Mouse (Mus musculus): ENCODE measurements around the gene Tgfbr2. TPM values are rescaled to one million over a fixed set of nuclear protein-coding genes. Genes with fewer than 3 reads are reported as not detected.
"Not testable (repeated sequence)": the region's sequence is repeated elsewhere in the genome, so short reads cannot be mapped to it uniquely, and the experiment has no call there.

Tgfbr2 gene
- polyA plus RNA-seq, 1 experiment from 2014 or later = 12.4 TPM

DNA sequence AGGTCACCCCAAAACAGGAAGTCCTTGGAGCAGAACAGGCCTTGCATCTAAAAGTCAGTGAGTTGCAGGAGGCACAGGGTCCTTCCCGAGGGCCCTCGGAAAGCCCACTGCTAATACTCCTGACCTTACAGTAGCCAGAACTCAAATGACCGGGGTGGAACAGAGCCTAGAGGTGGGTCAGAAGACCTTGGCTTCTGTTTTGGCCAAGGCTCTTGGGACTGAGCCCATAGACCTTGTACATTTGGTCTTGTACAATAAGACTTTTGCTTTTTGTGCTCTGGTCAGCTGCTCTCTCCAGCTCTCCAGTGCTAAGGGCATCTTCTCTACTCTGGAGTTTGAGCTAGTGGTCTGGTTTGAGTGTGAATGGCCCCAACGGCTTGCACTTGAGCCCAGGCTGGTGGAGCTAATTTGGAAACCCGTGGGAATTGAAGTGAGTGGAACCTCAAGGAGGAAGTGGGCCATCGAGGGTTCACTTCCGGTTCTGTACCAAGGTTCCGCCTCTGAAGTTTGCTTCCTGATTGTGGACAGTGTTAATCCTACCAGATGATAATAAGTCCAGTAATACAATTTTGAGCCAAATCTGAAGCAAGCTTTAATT is 91.3 kb downstream of the Tgfbr2 start:
- no peak for ATAC-seq (replicated peaks; ENCODE audit: insufficient number of reproducible peaks, low FRiP score, low TSS enrichment)
- no peaks in the 10 kb centered on the region; the same call in 1 of the 2 replicates for H3K36me3 ChIP-seq (ENCODE audit: control insufficient read depth, insufficient read depth, low read length)
- no peaks in the 10 kb centered on the region for H3K9me3 ChIP-seq (replicated peaks; ENCODE audit: control insufficient read depth, low read length)
- no peaks in the 10 kb centered on the region for H3K4me1 ChIP-seq (ENCODE audit: control insufficient read depth, insufficient read depth, low read length)
- H3K9ac ChIP-seq (ENCODE audit: low read depth, low read length) = no peak overlapping the region
- 81% methylated on average over 8 of the region's 8 CpGs for WGBS (ENCODE audit: insufficient replicate concordance)
- H3K4me2 ChIP-seq = no peak overlapping the region
- H3K4me3 ChIP-seq (ENCODE audit: low read depth, low read length) = no peak overlapping the region
- H3K27me3 ChIP-seq (ENCODE audit: control insufficient read depth, insufficient read depth, low read length) = no peaks in the 10 kb centered on the region
- no peak overlapping the region for H3K27ac ChIP-seq (ENCODE audit: low read depth, low read length)

- no peaks in the 10 kb centered on the region for H3K27me3 ChIP-seq (ENCODE audit: control insufficient read depth, insufficient read depth, low read length)
- no peak overlapping the region for H3K4me3 ChIP-seq (ENCODE audit: low read depth, low read length)
- H3K4me1 ChIP-seq (ENCODE audit: control insufficient read depth, insufficient read depth, low read length) = no peaks in the 10 kb centered on the region
- no peaks in the 10 kb centered on the region for H3K36me3 ChIP-seq (ENCODE audit: control insufficient read depth, insufficient read depth, low read length)
- no peak overlapping the region for H3K9ac ChIP-seq (ENCODE audit: low read depth, low read length)
- H3K4me2 ChIP-seq = no peak overlapping the region
- no peaks in the 10 kb centered on the region for H3K9me3 ChIP-seq (replicated peaks; ENCODE audit: control insufficient read depth, low read length)
- WGBS (ENCODE audit: insufficient replicate concordance) = 78% methylated on average over 5 of the region's 5 CpGs
- H3K27ac ChIP-seq (ENCODE audit: low read depth, low read length) = no peak overlapping the region
- no peak for ATAC-seq (replicated peaks; ENCODE audit: insufficient number of reproducible peaks, low FRiP score, low TSS enrichment)
These were observed 91.9 kb downstream of the Tgfbr2 start for GRCm38 (mm10) chr9:116083300-116083699.

DNA sequence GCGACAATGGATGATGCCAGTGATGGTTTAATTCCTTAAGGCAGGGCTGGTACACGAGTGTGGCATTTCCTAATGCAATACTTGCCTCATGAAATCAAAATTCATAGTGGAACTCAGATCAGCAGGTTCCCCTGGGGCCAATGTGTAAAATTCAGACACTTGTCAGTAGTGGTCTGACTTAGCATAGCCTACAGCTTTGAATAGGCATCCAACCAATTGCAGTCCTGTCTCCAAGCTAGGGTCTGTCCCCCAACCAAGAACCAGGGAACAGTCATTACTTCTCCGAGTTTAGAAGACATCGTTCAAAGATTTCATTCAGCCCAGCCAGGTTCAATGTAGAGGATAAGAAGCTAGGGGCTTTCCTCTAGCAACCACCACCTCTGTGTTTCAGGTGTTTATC is 93.4 kb downstream of the Tgfbr2 start:
- Histone ChIP-seq H3K9me3 (replicated peaks; ENCODE audit: control insufficient read depth, low read length) (no peaks in the 10 kb centered on the region), H3K4me1 (ENCODE audit: control insufficient read depth, insufficient read depth, low read length) (no peaks in the 10 kb centered on the region), H3K9ac (ENCODE audit: low read depth, low read length) (no peak overlapping the region), H3K36me3 (ENCODE audit: control insufficient read depth, insufficient read depth, low read length) (no peaks in the 10 kb centered on the region), H3K27me3 (ENCODE audit: control insufficient read depth, insufficient read depth, low read length) (no peaks in the 10 kb centered on the region), H3K4me3 (ENCODE audit: low read depth, low read length) (no peak overlapping the region), H3K27ac (ENCODE audit: low read depth, low read length) (no peak overlapping the region), H3K4me2 (no peak overlapping the region)
- ATAC-seq (replicated peaks; ENCODE audit: insufficient number of reproducible peaks, low FRiP score, low TSS enrichment) = no peak
- 86% methylated on average over 4 of the region's 4 CpGs for WGBS (ENCODE audit: insufficient replicate concordance)

DNA sequence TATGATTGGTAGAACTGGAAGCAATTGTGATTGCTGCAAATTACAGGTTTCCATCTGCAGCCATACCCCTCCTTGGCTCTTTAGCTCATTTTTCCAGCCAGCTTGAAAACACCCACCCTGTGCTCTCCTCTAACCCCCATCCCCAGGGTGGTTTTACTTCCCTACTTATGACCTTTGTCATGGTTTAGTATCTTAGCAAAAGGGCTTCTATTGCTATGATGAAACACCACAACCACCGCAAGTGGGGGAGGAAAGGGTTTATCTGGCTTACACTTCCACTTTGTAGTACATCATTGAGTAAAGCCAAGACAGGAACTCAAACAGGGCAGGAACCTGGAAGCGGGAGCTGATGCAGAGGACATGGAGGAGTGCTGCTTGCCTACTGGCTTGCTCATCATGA is 97.7 kb downstream of the Tgfbr2 start:
- no peak overlapping the region for H3K27ac ChIP-seq (ENCODE audit: low read depth, low read length)
- WGBS (ENCODE audit: insufficient replicate concordance) = 74% methylated on average over 2 of the region's 2 CpGs
- no peaks in the 10 kb centered on the region for H3K9me3 ChIP-seq (replicated peaks; ENCODE audit: control insufficient read depth, low read length)
- no peaks in the 10 kb centered on the region for H3K27me3 ChIP-seq (ENCODE audit: control insufficient read depth, insufficient read depth, low read length)
- H3K36me3 ChIP-seq (ENCODE audit: control insufficient read depth, insufficient read depth, low read length) = no peaks in the 10 kb centered on the region
- H3K4me3 ChIP-seq (ENCODE audit: low read depth, low read length) = no peak overlapping the region
- ATAC-seq (replicated peaks; ENCODE audit: insufficient number of reproducible peaks, low FRiP score, low TSS enrichment) = no peak
- H3K9ac ChIP-seq (ENCODE audit: low read depth, low read length) = no peak overlapping the region
- H3K4me2 ChIP-seq = no peak overlapping the region
- no peaks in the 10 kb centered on the region for H3K4me1 ChIP-seq (ENCODE audit: control insufficient read depth, insufficient read depth, low read length)

- H3K4me2 ChIP-seq = no peak overlapping the region
- H3K4me3 ChIP-seq (ENCODE audit: low read depth, low read length) = no peak overlapping the region
- no peak for ATAC-seq (replicated peaks; ENCODE audit: insufficient number of reproducible peaks, low FRiP score, low TSS enrichment)
These were observed 98.2 kb downstream of the Tgfbr2 start for GRCm38 (mm10) chr9:116076946-116077345.

GRCm38 (mm10) chr9:116076163-116076562 is 99.0 kb downstream of the Tgfbr2 start:
- Histone ChIP-seq H3K27me3 (ENCODE audit: control insufficient read depth, insufficient read depth, low read length) (no peaks in the 10 kb centered on the region), H3K36me3 (ENCODE audit: control insufficient read depth, insufficient read depth, low read length) (no peaks in the 10 kb centered on the region), H3K9ac (ENCODE audit: low read depth, low read length) (no peak overlapping the region), H3K9me3 (replicated peaks; ENCODE audit: control insufficient read depth, low read length) (no peaks in the 10 kb centered on the region), H3K4me3 (ENCODE audit: low read depth, low read length) (no peak overlapping the region), H3K27ac (ENCODE audit: low read depth, low read length) (no peak overlapping the region), H3K4me2 (no peak overlapping the region), H3K4me1 (ENCODE audit: control insufficient read depth, insufficient read depth, low read length) (no peaks in the 10 kb centered on the region)
- no peak for ATAC-seq (replicated peaks; ENCODE audit: insufficient number of reproducible peaks, low FRiP score, low TSS enrichment)
- 72% methylated on average over 4 of the region's 4 CpGs for WGBS (ENCODE audit: insufficient replicate concordance)

More at GRCm38 (mm10) chr9:116076946-116077345, 98.2 kb downstream of the Tgfbr2 start:
- no peaks in the 10 kb centered on the region for H3K27me3 ChIP-seq (ENCODE audit: control insufficient read depth, insufficient read depth, low read length)
- H3K4me1 ChIP-seq (ENCODE audit: control insufficient read depth, insufficient read depth, low read length) = no peaks in the 10 kb centered on the region
- no peaks in the 10 kb centered on the region for H3K36me3 ChIP-seq (ENCODE audit: control insufficient read depth, insufficient read depth, low read length)
- H3K27ac ChIP-seq (ENCODE audit: low read depth, low read length) = no peak overlapping the region
- H3K9me3 ChIP-seq (replicated peaks; ENCODE audit: control insufficient read depth, low read length) = no peaks in the 10 kb centered on the region
- no peak overlapping the region for H3K9ac ChIP-seq (ENCODE audit: low read depth, low read length)
- WGBS (ENCODE audit: insufficient replicate concordance) = 50% methylated on average over 2 of the region's 2 CpGs

DNA sequence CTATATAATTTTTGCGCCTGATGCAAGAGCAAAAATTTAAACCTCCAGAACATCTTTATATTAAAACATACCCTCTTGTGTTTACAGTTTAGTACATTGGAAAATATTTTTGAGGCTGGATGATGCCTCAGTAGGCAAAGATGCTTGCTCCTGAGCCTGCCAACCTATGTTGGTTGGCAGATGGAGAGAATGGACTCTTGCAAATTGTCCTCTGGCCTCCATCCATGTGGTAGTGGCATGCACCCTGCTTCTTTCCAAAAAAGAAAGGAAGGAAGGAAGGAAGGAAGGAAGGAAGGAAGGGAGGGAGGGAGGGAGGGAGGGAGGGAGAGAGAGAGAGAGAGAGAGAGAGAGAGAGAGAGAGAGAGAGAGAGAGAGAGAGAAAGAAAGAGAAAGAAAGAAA is 103.6 kb downstream of the Tgfbr2 start:
- ATAC-seq (replicated peaks; ENCODE audit: insufficient number of reproducible peaks, low FRiP score, low TSS enrichment); H3K9ac ChIP-seq (ENCODE audit: low read depth, low read length); H3K36me3 ChIP-seq (ENCODE audit: control insufficient read depth, insufficient read depth, low read length); H3K4me2 ChIP-seq; H3K4me3 ChIP-seq (ENCODE audit: low read depth, low read length); H3K27me3 ChIP-seq (ENCODE audit: control insufficient read depth, insufficient read depth, low read length); H3K4me1 ChIP-seq (ENCODE audit: control insufficient read depth, insufficient read depth, low read length); H3K27ac ChIP-seq (ENCODE audit: low read depth, low read length); H3K9me3 ChIP-seq (replicated peaks; ENCODE audit: control insufficient read depth, low read length): not testable (repeated sequence)
- 84% methylated on average over 1 of the region's 1 CpGs for WGBS (ENCODE audit: insufficient replicate concordance)

DNA sequence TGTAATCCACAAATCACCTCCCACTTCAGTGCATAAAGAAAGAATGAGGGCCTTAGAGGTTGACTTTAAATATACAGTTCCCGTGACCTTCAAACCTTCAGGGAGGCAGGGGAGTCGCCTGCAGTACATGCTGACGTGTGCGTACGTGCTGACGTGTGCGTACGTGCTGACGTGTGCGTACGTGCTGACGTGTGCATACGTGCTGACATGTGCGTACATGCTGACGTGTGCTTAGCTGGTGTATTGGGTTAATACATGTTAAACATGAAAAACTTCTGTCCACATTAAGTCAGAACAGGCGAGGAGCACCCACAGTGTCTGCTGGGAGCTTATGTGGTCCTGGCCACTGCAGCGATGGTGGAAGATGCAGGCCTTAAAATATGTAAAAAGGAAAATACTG is 110.4 kb downstream of the Tgfbr2 start:
- H3K27me3 ChIP-seq (ENCODE audit: control insufficient read depth, insufficient read depth, low read length) = no peaks in the 10 kb centered on the region
- no peak for ATAC-seq (replicated peaks; ENCODE audit: insufficient number of reproducible peaks, low FRiP score, low TSS enrichment)
- 78% methylated on average over 17 of the region's 17 CpGs for WGBS (ENCODE audit: insufficient replicate concordance)
- H3K4me3 ChIP-seq (ENCODE audit: low read depth, low read length) = no peak overlapping the region
- H3K27ac ChIP-seq (ENCODE audit: low read depth, low read length) = no peak overlapping the region
- no peaks in the 10 kb centered on the region for H3K36me3 ChIP-seq (ENCODE audit: control insufficient read depth, insufficient read depth, low read length)
- H3K4me2 ChIP-seq = no peak overlapping the region
- H3K4me1 ChIP-seq (ENCODE audit: control insufficient read depth, insufficient read depth, low read length) = no peaks in the 10 kb centered on the region
- no peak overlapping the region for H3K9ac ChIP-seq (ENCODE audit: low read depth, low read length)
- H3K9me3 ChIP-seq (replicated peaks; ENCODE audit: control insufficient read depth, low read length) = no peaks in the 10 kb centered on the region

- ATAC-seq (replicated peaks; ENCODE audit: insufficient number of reproducible peaks, low FRiP score, low TSS enrichment) = no peak
- Histone ChIP-seq H3K9me3 (replicated peaks; ENCODE audit: control insufficient read depth, low read length) (no peaks in the 10 kb centered on the region; the same call in 1 of the 2 replicates), H3K27me3 (ENCODE audit: control insufficient read depth, insufficient read depth, low read length) (no peaks in the 10 kb centered on the region), H3K4me1 (ENCODE audit: control insufficient read depth, insufficient read depth, low read length) (no peaks in the 10 kb centered on the region), H3K9ac (ENCODE audit: low read depth, low read length) (no peak overlapping the region), H3K4me2 (no peak overlapping the region), H3K36me3 (ENCODE audit: control insufficient read depth, insufficient read depth, low read length) (no peaks in the 10 kb centered on the region), H3K27ac (ENCODE audit: low read depth, low read length) (no peak overlapping the region), H3K4me3 (ENCODE audit: low read depth, low read length) (no peak overlapping the region)
- 11% methylated on average over 4 of the region's 4 CpGs for WGBS (ENCODE audit: insufficient replicate concordance)
These were observed 114.5 kb downstream of the Tgfbr2 start for GRCm38 (mm10) chr9:116060691-116061090.

Measured in heart, embryonic 11.5 days (tissue).